Mouse (Mus musculus): ENCODE data around the gene 1700067K01Rik.
A peak's percentile ranks its signal among the peaks of the same experiment; 100 is the strongest.

1700067K01Rik gene

DNA sequence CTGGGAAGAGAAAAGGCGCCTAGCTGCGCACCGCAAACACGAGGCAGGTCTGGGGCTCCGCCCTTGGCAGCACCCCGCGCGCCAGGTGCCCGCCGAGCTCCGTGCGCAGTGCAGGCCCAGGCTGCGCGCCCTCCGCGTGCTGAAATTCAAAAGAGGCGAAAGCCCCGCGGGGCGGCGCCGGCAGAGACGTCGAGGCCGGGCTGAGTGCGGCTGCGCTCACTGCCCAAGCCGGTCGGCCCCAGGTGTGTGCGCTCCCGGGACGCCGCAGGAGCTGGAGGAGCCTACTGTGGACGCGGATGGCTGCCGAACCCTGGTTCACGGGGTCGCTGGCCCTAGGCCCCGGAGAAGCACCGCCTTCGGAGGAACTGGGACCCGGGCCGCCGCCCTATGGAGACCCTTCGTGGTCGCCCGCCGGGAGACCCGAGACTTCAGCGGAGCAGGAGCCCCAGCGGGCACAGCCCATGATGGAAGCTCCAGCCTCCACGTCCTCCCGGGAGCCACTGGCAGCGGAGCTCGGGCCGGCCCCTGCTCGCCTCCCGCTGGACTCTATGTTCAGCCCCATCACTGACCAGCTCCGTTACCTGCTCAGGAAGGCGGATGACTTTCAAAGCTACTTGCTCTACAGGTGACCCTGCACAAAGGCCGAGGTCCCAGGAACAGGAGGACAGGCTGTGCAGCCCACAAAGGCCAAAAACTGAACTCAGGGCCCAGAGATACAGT, at the start of gene 1700067K01Rik:
1700067K01Rik (plus strand) TSS at position 222 of the 720 bp plus-strand sequence.
- no peak for DNase-seq (ENCODE audit: low spot score)

DNA sequence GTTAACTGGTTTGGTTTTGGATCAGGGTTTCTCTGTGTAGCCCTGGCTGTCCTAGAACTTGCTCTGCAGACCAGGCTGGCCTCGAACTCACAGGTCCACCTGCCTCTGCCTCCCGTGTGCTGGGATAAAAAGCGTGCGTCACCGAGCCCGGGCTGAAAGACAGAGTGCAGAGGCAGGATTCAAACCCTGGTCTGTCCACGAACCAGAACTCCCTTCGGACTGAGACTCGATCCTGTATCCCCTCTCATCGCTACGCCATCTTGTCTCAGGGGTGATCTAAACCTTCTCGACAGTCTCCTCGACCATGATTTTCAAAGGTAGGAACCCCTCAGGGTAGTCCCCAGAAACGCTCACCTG, 46.6 kb upstream of the 1700067K01Rik start:
- no peak for DNase-seq (ENCODE audit: low spot score)

DNA sequence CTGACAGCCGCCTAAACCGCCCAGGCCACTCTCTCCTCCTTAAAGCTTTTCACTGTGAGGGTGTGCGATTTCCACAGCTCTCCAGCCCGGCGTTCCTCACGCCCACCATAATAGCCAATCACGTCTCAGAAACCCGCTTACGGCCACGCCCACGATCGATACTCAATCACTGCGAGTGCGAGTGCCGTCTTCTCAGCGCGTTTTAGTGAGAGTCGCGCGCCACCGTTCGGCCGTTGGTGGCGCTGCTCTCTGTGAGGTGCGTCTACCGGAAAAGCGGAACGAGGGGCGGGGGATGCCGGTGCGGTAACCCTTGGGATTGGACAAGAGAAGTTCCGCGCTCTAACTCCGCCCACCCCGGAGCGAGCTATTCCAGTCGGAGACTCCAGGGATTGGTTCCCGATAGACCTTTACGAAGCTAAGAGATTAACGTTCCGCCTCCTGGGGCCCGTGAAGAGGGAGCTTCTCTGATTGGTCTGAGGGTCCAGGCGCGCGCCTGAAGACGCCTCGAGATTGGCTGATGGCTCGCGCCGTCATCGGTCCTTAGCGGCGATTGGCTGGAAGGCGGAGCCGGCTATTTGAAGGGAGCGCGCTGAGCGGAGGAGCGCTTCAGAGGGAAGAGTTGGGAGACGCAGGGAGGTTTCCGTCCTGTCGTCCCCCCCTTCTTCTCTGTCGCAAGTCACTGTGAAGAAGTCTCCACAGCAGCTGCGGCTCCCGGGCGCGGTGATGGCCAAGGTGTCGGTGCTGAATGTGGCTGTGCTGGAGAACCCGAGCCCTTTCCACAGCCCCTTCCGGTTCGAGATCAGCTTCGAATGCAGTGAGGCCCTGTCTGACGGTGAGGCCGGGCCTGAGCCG, 46.0 kb upstream of the 1700067K01Rik start, which contains the start of the genes Gm10644 and Asf1b:
Gm10644 (minus strand) TSS at position 100 of the 852 bp plus-strand sequence.
Asf1b (plus strand) TSS at position 402 of the 852 bp plus-strand sequence.
- peak; percentile 97 for DNase-seq (ENCODE audit: low spot score)

DNA sequence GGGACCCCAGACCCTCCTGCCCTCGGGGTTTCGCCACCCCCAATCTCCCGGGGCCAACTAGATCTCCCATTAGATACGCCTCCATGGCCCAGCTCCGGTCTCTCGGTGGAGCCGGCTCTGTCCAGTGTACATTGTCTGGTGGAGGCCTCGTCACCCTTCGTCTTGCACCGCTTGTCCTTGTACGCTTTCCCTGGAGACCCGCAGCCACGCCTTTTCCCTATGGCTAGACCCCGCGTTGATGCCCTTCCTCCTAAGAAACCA, 45.4 kb upstream of the 1700067K01Rik start:
- no peak for DNase-seq (ENCODE audit: low spot score)

DNA sequence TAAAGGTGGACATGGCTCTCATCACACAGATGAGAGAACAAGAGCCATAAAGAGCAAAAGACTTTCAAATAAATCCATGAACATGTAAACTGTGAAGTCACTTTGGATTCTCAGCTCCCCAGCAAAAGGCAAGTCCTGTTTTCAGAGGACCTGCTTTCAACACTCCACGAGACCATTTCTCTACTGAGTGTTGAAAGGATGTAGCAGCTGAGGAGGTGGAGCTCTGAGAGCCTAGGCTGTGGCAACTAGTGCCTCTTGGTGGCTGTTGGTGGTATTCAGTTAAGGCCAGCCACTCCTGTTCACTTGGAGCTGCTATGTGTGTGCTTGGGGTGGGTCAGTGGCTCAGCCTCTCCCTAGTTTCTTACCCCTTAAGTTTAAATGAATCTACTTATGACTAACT, 44.5 kb upstream of the 1700067K01Rik start:
- DNase-seq (ENCODE audit: low spot score): no peak

DNA sequence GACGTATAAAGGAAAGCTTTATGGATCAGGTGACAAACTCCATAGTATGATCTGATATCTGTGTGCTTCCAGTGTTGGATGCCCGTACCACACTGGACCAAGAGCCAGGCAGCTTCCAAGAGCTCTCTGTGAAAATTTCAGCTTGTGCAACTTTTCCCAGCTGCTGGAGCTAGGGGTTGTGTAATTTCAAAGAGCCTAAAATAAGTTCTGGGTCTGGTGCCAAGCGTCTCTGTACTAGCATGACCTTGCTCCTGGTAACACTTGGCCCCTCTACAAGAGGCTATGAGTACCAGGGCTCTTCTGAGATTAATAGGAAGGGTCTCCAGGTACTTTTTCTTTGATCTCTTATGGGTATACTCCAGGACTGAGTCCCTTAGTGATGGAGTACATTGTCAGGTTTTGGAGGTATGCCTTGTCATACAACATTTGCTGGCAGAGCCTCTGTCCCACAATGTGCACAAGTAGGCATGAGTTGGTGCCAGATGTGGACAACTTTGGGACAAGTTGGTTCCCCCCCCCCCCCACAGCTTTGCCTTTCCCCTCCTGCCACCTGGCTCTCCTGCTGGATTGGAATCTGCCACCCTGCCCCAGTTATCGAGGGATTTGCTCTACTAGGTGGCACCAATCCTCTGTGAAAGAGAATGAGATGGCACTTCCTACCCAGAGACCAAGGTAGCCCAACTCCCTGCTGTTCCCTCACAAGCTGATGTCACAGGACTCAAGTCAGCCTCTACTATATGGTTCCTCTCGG, 37.1 kb upstream of the 1700067K01Rik start:
- no peak for DNase-seq (ENCODE audit: low spot score)

DNA sequence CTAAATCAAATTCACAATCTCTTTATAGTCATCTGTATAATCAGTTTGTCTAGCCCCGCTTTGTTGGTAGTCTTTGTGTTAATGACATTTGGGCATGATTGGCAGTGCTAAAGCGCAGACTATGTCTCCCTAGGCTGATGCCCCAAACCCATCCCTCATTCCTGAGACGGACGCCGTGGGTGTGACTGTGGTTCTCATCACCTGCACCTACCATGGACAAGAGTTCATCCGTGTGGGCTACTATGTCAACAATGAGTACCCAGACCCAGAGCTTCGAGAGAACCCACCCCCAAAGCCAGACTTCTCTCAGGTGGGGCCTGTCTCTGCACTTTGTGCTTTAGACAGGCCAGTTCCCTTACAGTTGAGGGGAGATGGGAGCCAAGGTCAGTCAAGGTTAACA, 33.6 kb upstream of the 1700067K01Rik start:
- no peak for DNase-seq (ENCODE audit: low spot score)

DNA sequence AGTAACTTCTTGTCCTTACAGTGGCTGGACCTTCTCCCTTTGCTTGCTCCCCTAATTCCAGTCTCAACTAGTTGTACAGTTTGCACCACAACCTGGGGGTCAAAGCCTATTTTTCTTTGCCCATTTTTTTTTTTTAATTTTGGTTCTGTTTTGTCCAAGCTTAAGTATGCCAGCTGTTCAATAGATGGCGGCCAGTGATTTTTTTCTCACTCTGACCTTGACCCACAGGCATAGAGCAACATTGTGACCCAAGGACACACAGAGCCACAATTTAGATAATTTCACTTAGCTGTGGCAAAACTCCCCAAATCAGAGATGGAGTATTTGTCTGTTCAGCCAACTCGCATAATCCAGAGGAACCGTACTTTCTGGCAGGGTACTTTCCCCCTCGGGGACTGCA, 30.2 kb upstream of the 1700067K01Rik start:
- DNase-seq (ENCODE audit: low spot score): no peak

DNA sequence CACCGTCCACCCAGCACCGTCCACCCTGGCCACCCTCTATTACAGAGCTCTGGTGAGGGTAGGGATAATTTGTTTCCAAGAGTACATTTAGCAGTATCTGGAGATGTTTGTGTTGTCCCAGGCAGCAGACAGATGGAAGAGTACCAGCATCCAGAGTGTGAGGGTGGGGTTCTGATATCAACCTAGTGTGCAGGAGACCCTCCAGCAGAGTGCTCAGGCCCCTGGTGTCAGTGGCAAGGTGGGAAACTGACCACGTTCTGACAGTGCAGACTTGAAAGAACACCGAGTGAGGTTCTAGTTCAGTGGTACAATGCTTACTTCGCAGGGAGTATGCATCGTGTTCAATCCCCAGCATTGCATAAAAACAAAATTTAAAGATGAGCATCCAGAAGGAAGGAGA, 29.6 kb upstream of the 1700067K01Rik start:
- no peak for DNase-seq (ENCODE audit: low spot score)

DNA sequence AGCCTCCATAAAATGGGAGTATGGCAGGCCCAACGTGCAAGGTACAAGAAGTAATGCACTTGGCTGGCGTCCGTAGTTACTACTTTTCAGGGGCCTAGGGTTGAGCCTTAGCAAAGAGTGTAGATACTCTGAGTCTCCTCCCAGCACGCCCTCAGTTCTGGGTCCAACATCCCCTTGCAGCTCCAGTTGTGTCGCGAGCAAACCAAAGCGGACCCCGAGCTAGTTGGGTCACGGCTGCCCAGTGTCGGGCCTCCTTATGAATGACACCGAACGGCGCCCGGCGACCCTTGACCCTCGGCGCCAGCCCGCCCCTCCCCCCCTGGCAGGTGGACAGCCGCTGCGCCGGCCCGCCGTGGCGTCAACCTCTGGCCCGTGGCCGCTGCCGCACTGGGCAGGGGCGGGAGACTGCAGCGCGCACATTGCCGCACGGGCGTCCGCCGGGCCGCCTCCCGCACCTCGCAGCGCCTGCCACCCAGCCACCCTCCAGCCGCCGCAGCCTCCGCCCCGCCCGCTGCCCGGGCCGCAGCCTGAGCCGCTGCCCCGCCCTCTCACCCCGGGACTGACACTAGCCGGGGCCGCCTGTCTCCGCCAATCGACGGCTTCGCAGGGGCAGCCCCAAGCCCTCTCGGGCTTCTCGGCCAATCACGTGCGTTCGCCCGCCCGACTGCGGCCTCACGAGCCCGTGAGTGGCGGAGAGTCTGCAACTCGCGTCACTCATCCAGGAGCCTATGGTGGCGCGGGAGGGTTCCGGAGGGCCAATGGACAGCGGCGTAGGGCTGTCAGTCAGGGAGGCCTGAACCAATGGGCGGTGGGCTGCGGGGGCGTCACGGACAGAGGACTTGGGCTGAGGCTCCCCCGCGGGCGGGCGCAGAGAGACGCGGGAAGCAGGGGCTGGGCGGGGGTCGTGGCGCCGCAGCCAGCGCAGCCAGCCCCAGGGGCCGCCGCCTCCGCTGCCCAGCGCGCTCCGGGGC, 28.9 kb upstream of the 1700067K01Rik start, which contains the start of gene Prkaca:
Prkaca (plus strand) TSS at position 844 of the 971 bp plus-strand sequence.
- DNase-seq (ENCODE audit: low spot score): peak; percentile 96

DNA sequence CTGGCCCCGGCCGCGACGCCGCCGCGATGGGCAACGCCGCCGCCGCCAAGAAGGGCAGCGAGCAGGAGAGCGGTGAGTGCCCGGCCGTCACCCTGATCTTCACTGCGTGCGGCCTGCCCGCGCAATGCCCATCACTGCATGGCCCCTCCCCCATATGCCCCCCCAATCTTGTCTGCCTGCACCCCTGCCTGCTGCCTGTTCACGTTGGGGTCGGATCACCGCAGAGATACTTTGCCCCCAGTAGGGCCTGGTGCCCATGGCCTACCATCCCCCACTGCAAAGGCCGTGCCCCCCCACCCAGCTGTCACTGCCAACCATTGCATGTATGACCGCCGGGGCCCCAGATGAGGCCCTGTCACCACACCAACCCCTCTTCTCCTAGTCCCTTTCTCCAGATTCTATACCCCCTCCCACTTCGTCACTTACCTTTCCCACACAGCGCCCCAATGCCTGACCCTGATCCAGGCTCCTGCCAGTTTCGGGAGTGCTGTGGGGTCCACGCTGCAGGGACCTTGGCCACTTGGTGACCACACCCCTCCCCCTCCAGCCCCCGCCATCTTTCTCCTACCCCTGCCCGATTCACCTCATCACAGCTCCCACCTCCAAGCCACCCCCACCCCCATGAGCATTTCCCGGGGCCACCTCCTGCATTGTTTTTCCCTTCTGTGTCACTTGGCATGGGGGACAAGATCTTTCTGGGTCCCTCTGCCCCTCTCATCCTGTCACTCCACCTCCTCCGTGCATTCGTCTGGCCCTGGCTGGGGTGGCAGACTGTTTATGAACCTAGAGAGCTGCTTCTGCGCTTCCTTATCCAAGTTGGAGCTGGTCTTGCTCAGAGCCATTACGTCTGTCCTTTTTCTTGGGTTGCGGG, 27.9 kb upstream of the 1700067K01Rik start:
- DNase-seq (ENCODE audit: low spot score): no peak

DNA sequence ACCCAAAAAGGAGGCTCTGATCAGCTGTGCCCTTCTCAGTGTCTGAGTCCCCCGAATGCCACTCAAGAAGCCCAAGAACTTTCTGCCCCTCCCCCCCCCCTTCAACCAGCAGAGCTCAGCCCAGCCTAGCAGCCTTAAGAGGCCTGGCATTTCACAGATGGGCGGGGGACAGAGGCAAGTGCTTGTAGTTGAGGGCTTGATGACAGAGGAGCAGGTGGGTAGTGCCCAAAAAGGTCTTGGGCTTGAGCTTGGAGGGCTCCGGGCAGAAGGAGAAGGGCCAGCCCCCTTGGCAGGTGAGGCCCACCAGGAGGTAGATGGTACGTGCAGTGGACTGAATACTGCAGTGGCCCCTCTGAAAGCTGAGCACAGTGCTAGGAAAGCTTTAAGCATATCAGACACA, 26.8 kb upstream of the 1700067K01Rik start:
- DNase-seq (ENCODE audit: low spot score): no peak

DNA sequence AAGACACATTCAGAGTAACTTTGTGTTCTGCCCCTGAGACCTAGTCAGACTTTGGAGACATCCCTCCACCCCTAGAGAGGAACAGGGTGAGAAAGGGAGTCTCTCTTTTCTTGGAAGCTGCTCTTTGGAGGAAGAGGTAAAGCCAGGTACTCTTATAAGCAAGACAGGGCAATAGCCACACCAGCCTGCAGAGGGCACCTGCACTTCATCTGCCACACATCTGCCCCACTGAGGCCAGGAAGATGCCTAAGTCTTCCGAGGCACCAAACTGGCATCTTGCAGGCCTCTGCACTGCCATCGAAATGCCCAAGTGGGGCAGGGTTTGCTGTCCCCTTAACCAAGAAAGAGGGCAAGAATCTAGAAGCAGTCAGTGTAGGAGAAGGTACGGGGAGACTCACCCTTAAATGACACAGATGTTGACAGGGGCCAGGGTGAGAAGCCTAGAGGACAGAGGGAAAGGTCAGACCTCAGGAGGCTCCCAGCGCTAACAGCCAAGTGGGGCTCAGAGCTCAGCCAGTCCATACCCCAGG, 25.1 kb upstream of the 1700067K01Rik start:
- DNase-seq (ENCODE audit: low spot score): no peak

DNA sequence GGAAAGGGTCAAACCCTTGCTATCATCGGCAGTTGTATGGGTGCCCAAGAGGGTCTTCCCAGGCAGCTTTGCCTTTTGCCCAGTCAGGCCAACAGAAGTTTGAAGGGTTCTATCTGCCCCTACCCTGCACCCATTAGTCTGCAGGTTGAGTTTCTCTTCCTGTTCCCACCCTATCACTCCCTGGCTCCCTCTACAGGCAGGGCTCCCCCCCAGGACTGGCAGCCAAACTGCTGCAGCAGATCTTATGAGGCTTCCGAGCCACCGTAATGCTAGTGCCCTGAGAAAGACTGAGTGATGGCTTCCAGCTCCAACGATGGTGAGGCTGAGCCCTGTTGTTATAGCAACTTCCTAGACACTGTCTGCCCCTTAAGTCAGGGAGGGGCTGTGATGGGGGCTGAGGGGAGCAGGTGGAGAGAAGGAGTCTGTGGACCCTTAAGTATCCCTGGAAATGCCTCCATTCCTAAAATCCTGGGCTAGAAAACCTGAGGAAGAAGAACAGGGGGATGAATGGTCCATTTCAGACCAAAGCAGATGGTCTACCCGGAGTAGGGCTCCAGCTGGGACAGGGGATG, 24.4 kb upstream of the 1700067K01Rik start:
- DNase-seq (ENCODE audit: low spot score): no peak

DNA sequence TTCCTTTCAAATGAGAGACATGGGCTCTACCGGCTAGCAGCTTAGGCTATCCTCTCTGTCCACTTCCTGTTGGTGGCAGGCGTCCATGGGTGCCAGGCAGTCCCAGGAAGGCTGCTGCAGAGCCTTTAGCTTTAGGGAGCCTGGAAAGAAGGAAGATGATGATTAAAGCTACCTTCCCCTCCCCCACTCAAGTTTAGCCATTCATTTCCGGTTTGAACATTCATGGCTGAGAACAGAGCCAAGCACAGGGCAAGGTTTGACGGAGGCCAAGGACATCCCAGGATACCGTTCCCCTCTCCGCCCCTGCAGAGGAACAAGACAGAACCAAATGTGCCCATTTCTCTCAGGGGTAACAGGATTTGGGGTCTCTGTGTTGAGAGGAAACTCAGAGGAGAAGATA, 23.7 kb upstream of the 1700067K01Rik start:
- no peak for DNase-seq (ENCODE audit: low spot score)

DNA sequence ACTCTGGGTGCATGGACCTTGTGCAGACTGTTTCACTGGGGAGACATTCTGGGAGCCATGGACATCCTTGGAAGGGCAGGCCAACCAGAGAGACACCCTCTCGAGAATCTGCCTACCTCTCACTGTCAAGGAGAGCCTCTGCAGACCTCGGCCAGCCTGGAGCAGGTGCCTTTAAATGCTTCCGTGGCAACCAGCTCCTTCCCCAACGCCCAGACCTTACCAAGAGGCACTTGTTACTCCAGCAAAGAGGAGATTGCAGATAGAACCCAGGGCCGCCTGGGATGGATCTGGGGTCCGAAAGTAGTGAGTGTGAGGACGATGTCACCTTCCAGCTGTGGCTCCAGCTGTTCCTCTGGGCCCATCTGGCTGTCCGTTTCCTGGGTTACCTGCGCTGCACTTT, 23.1 kb upstream of the 1700067K01Rik start:
- no peak for DNase-seq (ENCODE audit: low spot score)

DNA sequence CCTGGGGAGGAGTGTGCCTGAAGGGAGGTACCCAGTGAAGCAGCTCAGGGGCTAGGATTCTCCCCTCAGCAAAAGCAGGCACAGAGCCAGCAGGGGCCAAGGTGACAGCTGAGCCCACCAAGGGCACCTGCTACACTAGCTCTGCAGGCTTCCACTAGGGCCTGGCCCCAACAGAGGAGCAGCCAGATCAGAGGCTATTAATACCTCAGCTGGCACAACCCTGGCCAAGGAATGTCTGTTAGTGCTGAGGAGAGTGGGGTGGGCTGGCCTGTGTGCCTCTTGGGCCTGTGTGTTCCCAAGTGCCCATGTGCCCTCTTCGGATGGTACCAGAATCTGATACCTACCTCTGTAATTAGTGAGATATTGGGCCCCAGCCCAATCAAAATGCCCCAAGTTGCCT, 21.1 kb upstream of the 1700067K01Rik start:
- no peak for DNase-seq (ENCODE audit: low spot score)

DNA sequence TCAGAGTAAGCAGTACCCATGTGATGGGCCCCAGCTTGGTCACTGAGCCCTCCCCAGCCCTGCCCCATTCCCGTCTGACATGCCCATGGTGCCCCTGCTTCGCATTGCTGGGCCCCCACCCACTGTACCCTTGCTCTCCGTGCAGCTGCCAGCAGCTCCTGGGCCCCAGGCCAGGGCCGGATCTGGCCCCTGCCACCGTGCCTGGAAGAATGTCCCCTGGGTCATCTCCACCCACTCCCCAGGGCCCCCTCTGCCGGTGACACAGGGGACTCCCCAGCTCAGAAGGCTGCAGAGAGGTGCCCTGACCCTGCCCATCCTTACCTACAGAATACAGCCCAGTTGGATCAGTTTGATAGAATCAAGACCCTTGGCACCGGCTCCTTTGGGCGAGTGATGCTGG, 20.5 kb upstream of the 1700067K01Rik start:
- no peak for DNase-seq (ENCODE audit: low spot score)

DNA sequence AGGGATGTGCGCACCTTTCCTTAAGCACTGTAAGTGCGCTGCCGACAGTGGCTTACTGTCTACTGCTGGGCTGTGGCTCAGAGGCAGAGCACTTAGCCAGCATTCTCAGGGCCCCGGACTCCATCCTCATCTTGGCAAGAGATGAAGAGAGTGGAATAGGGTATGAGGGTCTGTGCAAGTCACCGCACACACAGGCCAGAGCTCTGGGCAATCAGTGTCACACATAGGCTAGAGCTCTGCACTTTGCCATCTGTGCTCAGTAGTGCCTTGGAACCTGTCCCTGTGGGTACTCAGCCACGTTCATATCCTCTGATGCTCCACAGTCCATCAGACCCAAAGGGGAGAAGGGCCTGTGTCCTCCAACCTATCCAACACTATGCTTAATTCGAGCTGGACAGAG, 19.8 kb upstream of the 1700067K01Rik start:
- DNase-seq (ENCODE audit: low spot score): no peak

DNA sequence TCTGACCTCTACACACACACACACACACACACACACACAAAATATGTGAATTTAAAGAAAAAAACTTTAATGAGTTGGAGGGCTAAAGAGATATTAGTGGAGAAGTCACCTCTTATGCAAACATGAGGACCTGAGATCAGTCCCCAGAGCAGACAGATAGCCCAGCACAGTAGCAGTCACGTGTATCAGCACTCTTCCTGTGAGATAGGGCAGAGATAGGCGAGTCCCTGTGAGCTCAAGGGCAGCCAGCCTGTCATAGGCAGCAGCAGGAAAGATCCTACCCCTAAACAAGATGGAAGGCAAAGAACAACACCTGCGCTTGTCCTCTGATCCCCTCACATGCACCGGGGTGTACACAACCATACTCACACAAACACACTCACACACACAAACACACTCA, 18.9 kb upstream of the 1700067K01Rik start:
- no peak for DNase-seq (ENCODE audit: low spot score)

All from layer of hippocampus, adult 9-10 months (tissue).